Mouse (Mus musculus): Measurements from ENCODE around the gene Ell. TPM values are rescaled to one million over a fixed set of nuclear protein-coding genes. Genes with fewer than 3 reads are reported as not detected.

The Ell gene
- polyA plus RNA-seq, 1 experiment from 2014 or later: 18.8 TPM

- H3K36me3 ChIP-seq (replicated peaks): no peaks in the 10 kb centered on the region
- H3K9me3 ChIP-seq: no peaks in the 10 kb centered on the region
- ATAC-seq (ENCODE audit: low FRiP score): no peak
- WGBS: 86% methylated on average over 4 of the region's 4 CpGs
- H3K27me3 ChIP-seq: no peaks in the 10 kb centered on the region
- no peak overlapping the region for H3K4me2 ChIP-seq
- no peak overlapping the region for H3K27ac ChIP-seq
- H3K9ac ChIP-seq: no peak overlapping the region
- H3K4me3 ChIP-seq (replicated peaks): no peak overlapping the region
- peaks cover 6% of the 10 kb centered on the region; the same call in 1 of the 2 replicates for H3K4me1 ChIP-seq
Observed at GRCm38 (mm10) chr8:70561357-70561756, 22.1 kb downstream of the Ell start.

DNA sequence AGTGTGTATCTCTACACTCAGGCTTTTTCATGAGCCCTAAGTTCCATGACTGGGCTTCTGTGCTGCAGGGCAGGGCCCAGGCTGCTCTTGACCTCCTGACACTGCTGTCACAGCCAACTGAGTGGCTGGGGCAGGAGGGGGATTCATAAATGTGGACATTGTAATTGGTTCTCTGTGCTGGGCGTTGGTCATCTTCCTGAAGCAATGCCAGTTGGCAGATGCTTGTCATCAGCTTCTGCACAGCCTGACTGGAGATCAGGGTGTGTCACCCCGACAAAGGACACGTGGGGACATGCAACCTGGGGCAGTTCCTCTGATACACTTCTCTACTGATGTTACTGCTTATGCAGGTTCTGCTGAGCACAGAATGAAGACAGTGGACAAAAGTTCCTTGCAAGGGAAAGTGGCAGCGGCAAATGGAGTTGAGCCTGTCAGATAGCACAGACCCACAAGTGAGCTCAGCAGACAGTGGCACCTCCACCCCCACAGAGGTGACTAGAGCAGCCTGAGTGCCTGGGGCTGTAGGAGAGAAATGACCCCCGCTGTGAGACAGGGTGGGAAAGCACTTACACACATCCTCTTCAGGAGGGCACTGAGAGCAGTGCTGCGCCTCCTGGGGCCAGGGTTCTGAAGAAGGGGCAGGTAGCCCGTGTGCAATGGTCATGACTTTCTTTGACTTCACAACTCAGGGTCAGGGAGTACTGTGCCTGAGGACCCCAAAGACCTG lies 22.7 kb downstream of the Ell start:
- Histone ChIP-seq H3K4me2 (no peak overlapping the region), H3K27me3 (no peaks in the 10 kb centered on the region), H3K9ac (no peak overlapping the region), H3K4me1 (peaks cover 6% of the 10 kb centered on the region; the same call in 1 of the 2 replicates), H3K4me3 (replicated peaks) (no peak overlapping the region), H3K27ac (no peak overlapping the region), H3K9me3 (no peaks in the 10 kb centered on the region), H3K36me3 (replicated peaks) (no peaks in the 10 kb centered on the region)
- no peak for ATAC-seq (ENCODE audit: low FRiP score)
- 87% methylated on average over 7 of the region's 7 CpGs for WGBS

DNA sequence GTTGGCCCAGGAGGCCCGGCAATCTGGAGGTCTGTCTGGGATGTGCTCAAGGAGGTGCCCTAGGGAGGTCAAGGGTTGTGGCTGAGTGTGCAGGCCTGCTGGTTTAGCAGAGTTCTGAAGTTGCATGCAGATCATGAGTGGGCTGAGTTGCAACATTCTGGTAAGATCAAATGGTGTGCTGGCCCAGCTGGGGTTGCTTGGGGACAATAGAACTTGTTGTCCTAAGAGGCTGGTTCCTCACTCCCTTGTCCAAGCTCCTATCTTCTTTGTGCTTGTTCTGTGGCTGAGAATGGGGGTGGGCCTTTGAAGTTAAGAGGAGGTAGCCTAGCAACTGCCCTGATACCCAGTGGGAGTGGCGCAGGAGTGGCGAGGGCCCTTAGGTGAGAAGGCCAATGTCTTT lies 23.5 kb downstream of the Ell start:
- H3K4me3 ChIP-seq (replicated peaks): no peak overlapping the region
- no peaks in the 10 kb centered on the region for H3K9me3 ChIP-seq
- H3K9ac ChIP-seq: no peak overlapping the region
- no peaks in the 10 kb centered on the region for H3K27me3 ChIP-seq
- 89% methylated on average over 3 of the region's 3 CpGs for WGBS
- H3K27ac ChIP-seq: no peak overlapping the region
- no peak for ATAC-seq (ENCODE audit: low FRiP score)
- H3K4me2 ChIP-seq: no peak overlapping the region
- no peaks in the 10 kb centered on the region for H3K36me3 ChIP-seq (replicated peaks)
- H3K4me1 ChIP-seq: peaks cover 6% of the 10 kb centered on the region; the same call in 1 of the 2 replicates

GRCm38 (mm10) chr8:70563763-70564387 lies 24.6 kb downstream of the Ell start:
- Histone ChIP-seq H3K4me1 (peaks cover 6% of the 10 kb centered on the region; the same call in 1 of the 2 replicates), H3K27ac (no peak overlapping the region), H3K4me2 (no peak overlapping the region), H3K9me3 (no peaks in the 10 kb centered on the region), H3K27me3 (no peaks in the 10 kb centered on the region), H3K9ac (no peak overlapping the region), H3K36me3 (replicated peaks) (no peaks in the 10 kb centered on the region), H3K4me3 (replicated peaks) (no peak overlapping the region)
- ATAC-seq (ENCODE audit: low FRiP score): no peak
- WGBS: 92% methylated on average over 6 of the region's 6 CpGs

DNA sequence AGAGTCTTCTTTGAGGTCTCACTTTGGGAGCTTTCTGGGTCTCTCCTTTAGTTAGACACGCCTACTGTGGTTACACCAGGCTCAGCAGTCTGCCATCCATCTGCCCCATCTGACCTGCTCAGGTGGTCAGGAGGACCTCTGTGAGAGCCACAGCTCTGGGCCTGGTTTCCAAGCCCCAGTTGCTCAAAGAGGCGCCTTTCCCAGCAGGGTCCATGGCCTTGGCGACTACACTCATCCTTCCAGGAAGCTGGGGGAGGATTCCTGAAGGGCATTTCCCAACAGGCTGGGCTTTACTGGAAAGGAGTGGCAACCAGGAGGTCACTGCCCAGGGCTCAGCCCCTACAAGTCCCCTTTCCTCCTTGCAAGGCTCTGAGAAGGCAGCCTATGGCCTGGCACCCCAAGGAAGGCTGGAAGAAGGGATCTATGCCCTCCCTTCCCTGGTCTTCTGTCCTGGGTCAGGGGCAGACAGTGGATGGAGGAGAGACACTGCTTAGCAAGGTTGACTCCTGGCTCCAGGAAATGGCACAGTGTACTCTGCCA lies 25.5 kb downstream of the Ell start:
- no peaks in the 10 kb centered on the region for H3K36me3 ChIP-seq (replicated peaks)
- no peak overlapping the region for H3K4me2 ChIP-seq
- no peak overlapping the region for H3K27ac ChIP-seq
- no peak for ATAC-seq (ENCODE audit: low FRiP score)
- no peak overlapping the region for H3K4me3 ChIP-seq (replicated peaks)
- H3K4me1 ChIP-seq: peaks cover 6% of the 10 kb centered on the region; the same call in 1 of the 2 replicates
- 90% methylated on average over 3 of the region's 3 CpGs for whole genome bisulfite sequencing
- no peaks in the 10 kb centered on the region for H3K27me3 ChIP-seq
- H3K9ac ChIP-seq: no peak overlapping the region
- H3K9me3 ChIP-seq: no peaks in the 10 kb centered on the region

DNA sequence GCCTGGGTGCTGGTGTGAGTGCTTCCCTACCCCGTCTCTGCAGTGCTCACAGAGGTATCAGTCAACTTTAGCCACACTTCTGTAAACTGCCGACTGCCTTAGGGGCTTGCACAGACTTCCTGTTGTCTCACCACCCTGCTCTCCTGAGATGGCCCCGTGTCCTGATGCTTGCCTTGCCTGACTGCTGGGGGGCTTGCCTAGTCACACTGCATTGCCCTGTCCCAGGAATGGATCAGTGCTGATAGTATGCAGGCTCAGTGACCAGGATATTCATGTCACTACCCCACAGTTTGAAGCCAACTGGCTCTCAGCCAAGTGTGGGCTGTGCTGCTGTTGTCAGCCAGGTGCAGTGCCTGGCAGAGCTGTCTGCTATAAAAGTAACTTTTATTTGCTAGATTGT lies 26.3 kb downstream of the Ell start:
- no peaks in the 10 kb centered on the region for H3K36me3 ChIP-seq (replicated peaks)
- no peaks in the 10 kb centered on the region for H3K27me3 ChIP-seq
- H3K4me2 ChIP-seq: no peak overlapping the region
- H3K9me3 ChIP-seq: no peaks in the 10 kb centered on the region
- peaks cover 2% of the 10 kb centered on the region; the same call in 1 of the 2 replicates for H3K4me1 ChIP-seq
- no peak for ATAC-seq (ENCODE audit: low FRiP score)
- WGBS: 83% methylated on average over 3 of the region's 3 CpGs
- no peak overlapping the region for H3K9ac ChIP-seq
- no peak overlapping the region for H3K4me3 ChIP-seq (replicated peaks)
- H3K27ac ChIP-seq: no peak overlapping the region

DNA sequence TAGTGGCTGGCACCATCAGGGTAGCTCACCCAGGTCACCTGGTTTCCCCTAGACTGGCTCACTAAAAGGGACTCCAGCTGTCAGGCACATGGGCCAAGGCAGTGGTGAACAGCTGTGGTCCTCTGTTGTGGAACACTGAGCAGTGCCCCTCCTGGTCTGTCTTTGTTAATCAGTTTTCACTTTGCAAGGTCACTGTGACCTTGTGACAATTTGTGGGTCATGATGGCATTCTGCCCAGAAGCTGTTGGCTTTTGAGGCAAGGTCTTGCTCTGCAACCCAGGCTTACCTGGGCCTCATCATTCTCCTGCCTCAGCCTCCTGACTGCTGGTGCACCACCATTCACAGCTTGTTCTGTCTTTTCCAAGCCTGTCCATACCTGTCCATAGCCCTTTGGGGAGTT lies 31.1 kb downstream of the Ell start:
- no peak overlapping the region for H3K4me3 ChIP-seq (replicated peaks)
- H3K27ac ChIP-seq: no peak overlapping the region
- H3K27me3 ChIP-seq: no peaks in the 10 kb centered on the region
- H3K4me2 ChIP-seq: no peak overlapping the region
- 0 out of 2 replicates have a peak, but pooled peaks cover 5% of the 10 kb centered on the region for H3K4me1 ChIP-seq
- peaks cover 11% of the 10 kb centered on the region; the same call in 1 of the 2 replicates for H3K36me3 ChIP-seq (replicated peaks)
- H3K9me3 ChIP-seq: no peaks in the 10 kb centered on the region
- no peak for ATAC-seq (ENCODE audit: low FRiP score)
- H3K9ac ChIP-seq: no peak overlapping the region

- H3K9me3 ChIP-seq: no peaks in the 10 kb centered on the region
- no peak overlapping the region for H3K4me3 ChIP-seq (replicated peaks)
- WGBS: 80% methylated on average over 6 of the region's 6 CpGs
- no peaks in the 10 kb centered on the region for H3K27me3 ChIP-seq
- H3K9ac ChIP-seq: no peak overlapping the region
- no peak for ATAC-seq (ENCODE audit: low FRiP score)
- peaks cover 11% of the 10 kb centered on the region; the same call in 1 of the 2 replicates for H3K36me3 ChIP-seq (replicated peaks)
- H3K4me1 ChIP-seq: 0 out of 2 replicates have a peak, but pooled peaks cover 5% of the 10 kb centered on the region
- no peak overlapping the region for H3K27ac ChIP-seq
- H3K4me2 ChIP-seq: no peak overlapping the region
Observed at GRCm38 (mm10) chr8:70570990-70571389, 31.7 kb downstream of the Ell start.

GRCm38 (mm10) chr8:70574302-70574701 lies 35.0 kb downstream of the Ell start:
- Histone ChIP-seq H3K27me3 (no peaks in the 10 kb centered on the region), H3K4me1 (0 out of 2 replicates have a peak, but pooled peaks cover 5% of the 10 kb centered on the region), H3K9ac (no peak overlapping the region), H3K9me3 (no peaks in the 10 kb centered on the region), H3K4me3 (replicated peaks) (no peak overlapping the region), H3K27ac (no peak overlapping the region), H3K4me2 (no peak overlapping the region), H3K36me3 (replicated peaks) (peaks cover 25% of the 10 kb centered on the region)
- ATAC-seq (ENCODE audit: low FRiP score): no peak

DNA sequence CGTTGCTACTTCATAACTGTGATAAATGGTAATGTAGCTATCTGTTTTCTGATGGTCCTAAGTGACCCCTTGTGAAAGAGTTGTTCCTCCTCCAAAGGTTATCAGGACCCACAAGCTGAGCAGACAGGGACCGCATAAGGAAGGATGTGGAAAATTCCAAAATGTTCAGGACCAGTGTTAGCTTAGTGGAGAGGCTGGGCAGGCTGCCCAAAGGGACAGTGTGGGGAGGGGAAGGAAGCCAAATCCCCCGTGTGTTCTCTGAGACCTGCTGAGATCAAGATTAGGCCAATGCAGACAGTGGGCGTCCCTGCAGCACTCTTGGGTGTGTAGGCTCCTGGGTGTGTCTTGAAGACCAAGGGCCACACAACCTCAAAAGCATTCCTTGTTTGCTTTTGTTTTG lies 35.7 kb downstream of the Ell start:
- no peaks in the 10 kb centered on the region for H3K9me3 ChIP-seq
- no peak overlapping the region for H3K9ac ChIP-seq
- no peak overlapping the region for H3K27ac ChIP-seq
- ATAC-seq (ENCODE audit: low FRiP score): no peak
- 89% methylated on average over 4 of the region's 4 CpGs for WGBS
- peaks cover 26% of the 10 kb centered on the region for H3K36me3 ChIP-seq (replicated peaks)
- no peaks in the 10 kb centered on the region for H3K27me3 ChIP-seq
- 0 out of 2 replicates have a peak, but pooled peaks cover 5% of the 10 kb centered on the region for H3K4me1 ChIP-seq
- no peak overlapping the region for H3K4me2 ChIP-seq
- no peak overlapping the region for H3K4me3 ChIP-seq (replicated peaks)

- Histone ChIP-seq H3K9me3 (no peaks in the 10 kb centered on the region), H3K36me3 (replicated peaks) (peaks cover 49% of the 10 kb centered on the region), H3K4me2 (no peak overlapping the region), H3K4me1 (no peaks in the 10 kb centered on the region), H3K27me3 (no peaks in the 10 kb centered on the region), H3K4me3 (replicated peaks) (no peak overlapping the region), H3K27ac (no peak overlapping the region), H3K9ac (no peak overlapping the region)
- WGBS: 95% methylated on average over 3 of the region's 3 CpGs
- no peak for ATAC-seq (ENCODE audit: low FRiP score)
Observed at GRCm38 (mm10) chr8:70577207-70577606, 38.0 kb downstream of the Ell start.

- Histone ChIP-seq H3K4me2 (no peak overlapping the region), H3K36me3 (replicated peaks) (peaks cover 90% of the 10 kb centered on the region), H3K9ac (peak overlapping the region; percentile 7; the same call in 1 of the 2 replicates), H3K4me3 (replicated peaks) (no peak overlapping the region), H3K4me1 (no peaks in the 10 kb centered on the region), H3K27me3 (no peaks in the 10 kb centered on the region), H3K27ac (no peak overlapping the region), H3K9me3 (no peaks in the 10 kb centered on the region)
- WGBS: 95% methylated on average over 18 of the region's 18 CpGs
- ATAC-seq (ENCODE audit: low FRiP score): no peak
Observed at GRCm38 (mm10) chr8:70583476-70584387, 44.5 kb downstream of the Ell start.

Data from forebrain, embryonic 12.5 days (tissue).